Comparison of ENCODE assay signal across 26 mouse cellular contexts in the genomic region with DNA sequence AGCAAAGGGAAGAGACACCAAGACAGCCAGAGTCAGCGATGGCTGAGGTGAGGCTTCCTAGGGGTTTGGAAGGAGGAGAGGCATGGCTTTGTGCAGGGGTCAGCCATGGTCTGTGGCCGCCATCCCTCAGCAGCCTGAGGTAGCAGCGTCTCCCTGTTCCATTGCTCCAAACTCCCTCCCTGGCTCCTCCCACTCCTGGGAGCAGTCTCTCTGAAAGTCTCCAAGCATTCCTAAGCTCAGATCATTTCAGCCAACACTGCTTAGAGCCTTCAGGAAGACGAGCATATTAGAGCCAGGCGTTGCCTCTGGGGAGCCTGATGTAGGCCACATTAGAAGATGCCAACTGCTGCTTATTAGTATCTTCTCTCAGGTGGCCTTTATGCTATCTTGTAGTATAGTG. TPM values are rescaled to one million over a fixed set of nuclear protein-coding genes. Genes with fewer than 3 reads are reported as not detected.
A peak's percentile ranks its signal among the peaks of the same experiment; 100 is the strongest.
DNase-seq lines count a peak whose midpoint lies in the region; ATAC-seq and TF ChIP-seq lines count a peak whose summit lies in the region.
"Had no signal": no experiment of that assay in that cellular context is flagged by ENCODE, and none has a peak within 500 bp of the region (broad histone marks: within the 10 kb centered on the region; RNA-seq: fewer than 3 reads in every experiment).

No protein-coding gene starts in this region.

- TF ChIP-seq CTCF in midbrain, postnatal 0 days (IDR thresholded peaks at IDR 0.05): no peak
- TF ChIP-seq CTCF in lung, postnatal 0 days (IDR thresholded peaks at IDR 0.05): no peak

- no peak for ATAC-seq in midbrain, postnatal 0 days (ENCODE audit: low FRiP score)
- ATAC-seq in midbrain, embryonic 14.5 days (ENCODE audit: low FRiP score, low TSS enrichment): no peak
- peak; percentile 31; the same call in 1 of the 2 replicates for ATAC-seq in lung, postnatal 0 days
- ATAC-seq in granulocyte monocyte progenitor cell, adult 5-6 weeks (replicated peaks; ENCODE audit: poor library complexity, severe bottlenecking): no peak

- no peaks in the 10 kb centered on the region for H3K36me3 ChIP-seq in midbrain, postnatal 0 days (ENCODE audit: insufficient read depth, low read length)
- no peaks in the 10 kb centered on the region for H3K36me3 ChIP-seq in midbrain, embryonic 14.5 days (ENCODE audit: control insufficient read depth, insufficient read depth, low read length)
- no peaks in the 10 kb centered on the region for H3K36me3 ChIP-seq in lung, postnatal 0 days (ENCODE audit: insufficient read depth, low read length)
- H3K36me3 ChIP-seq: midbrain, embryonic 12.5 days; stomach, embryonic 15.5 days had no signal

- no peak for TF ChIP-seq EP300 in lung, postnatal 0 days (IDR thresholded peaks at IDR 0.05)

- no peak overlapping the region for H3K9ac ChIP-seq in midbrain, postnatal 0 days (replicated peaks; ENCODE audit: low read length, poor library complexity, severe bottlenecking)
- H3K9ac ChIP-seq in midbrain, embryonic 14.5 days (replicated peaks; ENCODE audit: low read length): no peak overlapping the region
- H3K9ac ChIP-seq in lung, postnatal 0 days (replicated peaks; ENCODE audit: low read depth): no peak overlapping the region
- H3K9ac ChIP-seq: liver, embryonic 14.5 days; midbrain, embryonic 12.5 days; stomach, embryonic 15.5 days had no signal

- peak; percentile 15 for DNase-seq in gastrocnemius, postnatal 14 days
- DNase-seq in gastrocnemius, postnatal 4 days (ENCODE audit: low spot score in 2 of 2): no peak
- DNase-seq in midbrain, postnatal 0 days (ENCODE audit: low spot score): peak; percentile 27
- DNase-seq in midbrain, embryonic 14.5 days: no peak
- peak; percentile 26 for DNase-seq in lung, postnatal 0 days (ENCODE audit: low spot score)
- DNase-seq in right cerebral cortex, adult 2 months (ENCODE audit: low spot score in 2 of 2): no peak
- DNase-seq: B cell, adult 2 months; cerebellum, adult 8-10 months; gastrocnemius, adult 2 months; heart, adult 2 months; heart, postnatal 36 days; kidney, adult 11 months; kidney, postnatal 25 days; right cerebral cortex, postnatal 25 days; thymus, adult 2 months had no signal

- H3K27me3 ChIP-seq in midbrain, postnatal 0 days (ENCODE audit: insufficient read depth, low read length): peaks cover 3% of the 10 kb centered on the region
- H3K27me3 ChIP-seq in midbrain, embryonic 14.5 days (ENCODE audit: control insufficient read depth, insufficient read depth, low read length): no peaks in the 10 kb centered on the region
- H3K27me3 ChIP-seq in lung, postnatal 0 days (replicated peaks; ENCODE audit: insufficient read depth, low read length): no peaks in the 10 kb centered on the region
- H3K27me3 ChIP-seq: stomach, embryonic 15.5 days had no signal

- H3K27ac ChIP-seq in midbrain, postnatal 0 days (ENCODE audit: low read depth, low read length): no peak overlapping the region
- no peak overlapping the region for H3K27ac ChIP-seq in midbrain, embryonic 14.5 days (replicated peaks; ENCODE audit: low read depth, low read length)
- peak overlapping the region; percentile 44; the same call in 1 of the 2 replicates for H3K27ac ChIP-seq in lung, postnatal 0 days (ENCODE audit: low read length)
- H3K27ac ChIP-seq: gastrocnemius, adult 2 months; heart, adult 2 months; liver, embryonic 14.5 days; midbrain, embryonic 12.5 days; stomach, embryonic 15.5 days had no signal

- no peaks in the 10 kb centered on the region for H3K4me1 ChIP-seq in midbrain, postnatal 0 days (ENCODE audit: insufficient read depth, low read length)
- H3K4me1 ChIP-seq in midbrain, embryonic 14.5 days (ENCODE audit: control insufficient read depth, insufficient read depth, low read length): peaks cover 5% of the 10 kb centered on the region; the same call in 1 of the 2 replicates
- H3K4me1 ChIP-seq in lung, postnatal 0 days (ENCODE audit: insufficient read depth, low read depth, low read length): no peaks in the 10 kb centered on the region

- WGBS in midbrain, postnatal 0 days: 26% methylated on average over 5 of the region's 5 CpGs
- 18% methylated on average over 5 of the region's 5 CpGs for WGBS in midbrain, embryonic 14.5 days
- 28% methylated on average over 5 of the region's 5 CpGs for WGBS in lung, postnatal 0 days

- no peak overlapping the region for H3K4me2 ChIP-seq in midbrain, postnatal 0 days (ENCODE audit: low read depth, low read length, poor library complexity, severe bottlenecking)
- H3K4me2 ChIP-seq in midbrain, embryonic 14.5 days (ENCODE audit: low read length): no peak overlapping the region
- H3K4me2 ChIP-seq in lung, postnatal 0 days (replicated peaks; ENCODE audit: low read depth, low read length): no peak overlapping the region
- H3K4me2 ChIP-seq: midbrain, embryonic 12.5 days; stomach, embryonic 15.5 days had no signal

- no peaks in the 10 kb centered on the region for H3K9me3 ChIP-seq in midbrain, postnatal 0 days (ENCODE audit: low read length)
- H3K9me3 ChIP-seq in midbrain, embryonic 14.5 days (ENCODE audit: control insufficient read depth, low read length): no peaks in the 10 kb centered on the region
- no peaks in the 10 kb centered on the region for H3K9me3 ChIP-seq in lung, postnatal 0 days (ENCODE audit: low read length)
- H3K9me3 ChIP-seq: midbrain, embryonic 12.5 days; stomach, embryonic 15.5 days had no signal

- intact Hi-C loops in gastrocnemius, postnatal 14 days (cut with DNase I; ENCODE audit: low total_unique reads): no loop called here

- no peak overlapping the region for H3K4me3 ChIP-seq in midbrain, postnatal 0 days (ENCODE audit: low read depth, low read length)
- no peak overlapping the region for H3K4me3 ChIP-seq in midbrain, embryonic 14.5 days (replicated peaks; ENCODE audit: low read depth, low read length)
- H3K4me3 ChIP-seq in lung, postnatal 0 days (ENCODE audit: low read depth, low read length): no peak overlapping the region
- H3K4me3 ChIP-seq: gastrocnemius, adult 2 months; heart, adult 2 months; midbrain, embryonic 12.5 days; stomach, embryonic 15.5 days had no signal

RNA-seq across cellular contexts. Expression of gene 1700067P10Rik, which starts 21.4 kb away (rescaled TPM):
- not detected for total RNA-seq in gastrocnemius, postnatal 14 days (2021)
- not detected for total RNA-seq in gastrocnemius, postnatal 4 days (2021)
- total RNA-seq in midbrain, postnatal 0 days (2014; rRNA removed): not detected in 2 replicates
- not detected in 2 replicates for polyA plus RNA-seq in midbrain, postnatal 0 days (2015; fragmentation: Nextera tagmentation; extraction: Ambion mirVana)
- not detected in 2 replicates for polyA plus RNA-seq in midbrain, embryonic 14.5 days (2014; fragmentation: Nextera tagmentation; extraction: Ambion mirVana)
- not detected in 2 replicates for polyA plus RNA-seq in lung, postnatal 0 days (2015; fragmentation: Nextera tagmentation; extraction: Ambion mirVana)
- not detected in 2 replicates for total RNA-seq in granulocyte monocyte progenitor cell, adult 5-6 weeks (2014; fragmentation: Nextera tagmentation)
- total RNA-seq in granulocyte monocyte progenitor cell, adult 5-6 weeks (2017): not detected in 2 replicates
- total RNA-seq: gastrocnemius, adult 2 months; heart, adult 2 months; heart, postnatal 36 days; left cerebral cortex, adult 18-20 months; megakaryocyte progenitor cell, adult 5-6 weeks; neutrophil, adult 5-6 weeks had no signal
- polyA plus RNA-seq: forebrain, embryonic 11.5 days; heart, adult 2 months; heart, embryonic 14.5 days; limb, embryonic 11.5 days; liver, embryonic 14.5 days; midbrain, embryonic 12.5 days; spleen, adult 2 months; stomach, embryonic 15.5 days had no signal

RNA-seq across cellular contexts. Expression of gene 1700122O11Rik, which starts 29.6 kb away (rescaled TPM):
- not detected for total RNA-seq in gastrocnemius, postnatal 14 days (2021)
- not detected for total RNA-seq in gastrocnemius, postnatal 4 days (2021)
- total RNA-seq in midbrain, postnatal 0 days (2014; rRNA removed): not detected in 2 replicates
- not detected in 2 replicates for polyA plus RNA-seq in midbrain, postnatal 0 days (2015; fragmentation: Nextera tagmentation; extraction: Ambion mirVana)
- polyA plus RNA-seq in midbrain, embryonic 14.5 days (2014; fragmentation: Nextera tagmentation; extraction: Ambion mirVana): not detected in 2 replicates
- polyA plus RNA-seq in lung, postnatal 0 days (2015; fragmentation: Nextera tagmentation; extraction: Ambion mirVana): not detected in 2 replicates
- total RNA-seq in granulocyte monocyte progenitor cell, adult 5-6 weeks (2014; fragmentation: Nextera tagmentation): not detected in 2 replicates
- not detected in 2 replicates for total RNA-seq in granulocyte monocyte progenitor cell, adult 5-6 weeks (2017)
- total RNA-seq: gastrocnemius, adult 2 months; heart, adult 2 months; heart, postnatal 36 days; left cerebral cortex, adult 18-20 months; megakaryocyte progenitor cell, adult 5-6 weeks; neutrophil, adult 5-6 weeks had no signal
- polyA plus RNA-seq: forebrain, embryonic 11.5 days; heart, adult 2 months; heart, embryonic 14.5 days; limb, embryonic 11.5 days; liver, embryonic 14.5 days; midbrain, embryonic 12.5 days; spleen, adult 2 months; stomach, embryonic 15.5 days; thymus, adult 2 months had no signal

Comparison
In these comparisons a context has a peak if more than half of its experiments do, and no peak if none do; other contexts are left out.
1. DNase-seq: peak in gastrocnemius, postnatal 14 days (single experiment), midbrain, postnatal 0 days (single experiment) and lung, postnatal 0 days (single experiment); none in gastrocnemius, postnatal 4 days (0 of 2), midbrain, embryonic 14.5 days (single experiment) and right cerebral cortex, adult 2 months (0 of 2).